Mouse (Mus musculus): Measurements from ENCODE around the gene Surf4.

Gene Surf4

GRCm38 (mm10) chr2:26930390-26930789 is 3.3 kb downstream of the Surf4 start:
- DNase-seq (ENCODE audit: low spot score): peak; percentile 76

- no peak for DNase-seq (ENCODE audit: low spot score)
Observed at GRCm38 (mm10) chr2:26927745-26928476, 5.8 kb downstream of the Surf4 start.

GRCm38 (mm10) chr2:26921784-26922183 is 11.9 kb downstream of the Surf4 start:
- peak; percentile 58 for DNase-seq (ENCODE audit: low spot score)

- no peak for DNase-seq (ENCODE audit: low spot score)
Observed at GRCm38 (mm10) chr2:26920190-26920855, 13.4 kb downstream of the Surf4 start.

GRCm38 (mm10) chr2:26919684-26920083 is 14.0 kb downstream of the Surf4 start:
- no peak for DNase-seq (ENCODE audit: low spot score)

- no peak for DNase-seq (ENCODE audit: low spot score)
Observed at GRCm38 (mm10) chr2:26916738-26917137, 17.0 kb downstream of the Surf4 start.

- peak; percentile 84 for DNase-seq (ENCODE audit: low spot score)
Observed at GRCm38 (mm10) chr2:26915927-26916728, 17.6 kb downstream of the Surf4 start, which contains the start of the genes Surf2 and Surf1. Gene Surf2 (plus strand): TSS chr2:26916367. Gene Surf1 (minus strand): TSS chr2:26916530.

GRCm38 (mm10) chr2:26914148-26914941 is 19.4 kb downstream of the Surf4 start:
- no peak for DNase-seq (ENCODE audit: low spot score)

GRCm38 (mm10) chr2:26913416-26914147 is 20.1 kb downstream of the Surf4 start:
- DNase-seq (ENCODE audit: low spot score): no peak

- DNase-seq (ENCODE audit: low spot score): no peak
Observed at GRCm38 (mm10) chr2:26912253-26912770, 21.4 kb downstream of the Surf4 start.

GRCm38 (mm10) chr2:26910994-26911765 is 22.5 kb downstream of the Surf4 start:
- peak; percentile 59 for DNase-seq (ENCODE audit: low spot score)

GRCm38 (mm10) chr2:26910124-26910993 is 23.4 kb downstream of the Surf4 start, which contains the start of the genes Med22 and Rpl7a:
Gene Med22 (minus strand): TSS chr2:26910677.
Gene Rpl7a (plus strand): TSS chr2:26910764.
- DNase-seq (ENCODE audit: low spot score): peak; percentile 98

GRCm38 (mm10) chr2:26909387-26909784 is 24.3 kb downstream of the Surf4 start:
- no peak for DNase-seq (ENCODE audit: low spot score)

- DNase-seq (ENCODE audit: low spot score): no peak
Observed at GRCm38 (mm10) chr2:26908710-26909386, 24.9 kb downstream of the Surf4 start.

GRCm38 (mm10) chr2:26907109-26907508 is 26.6 kb downstream of the Surf4 start:
- peak; percentile 46 for DNase-seq (ENCODE audit: low spot score)

- no peak for DNase-seq (ENCODE audit: low spot score)
Observed at GRCm38 (mm10) chr2:26906431-26906830, 27.3 kb downstream of the Surf4 start.

- DNase-seq (ENCODE audit: low spot score): no peak
Observed at GRCm38 (mm10) chr2:26905936-26906335, 27.8 kb downstream of the Surf4 start.

GRCm38 (mm10) chr2:26903311-26903710 is 30.4 kb downstream of the Surf4 start:
- no peak for DNase-seq (ENCODE audit: low spot score)
